Mouse (Mus musculus) C3H10T1/2 (cell line): ENCODE results near the gene Vat1. TPM values are rescaled to one million over a fixed set of nuclear protein-coding genes. Genes with fewer than 3 reads are reported as not detected.

ENCODE experiments used
- polyA plus RNA-seq, 2 experiments: library from polyadenylated mRNA; unstranded; fragments of >200 nt; fragmentation: generic; extraction: Trizol; gene quantifications; one replicate each; pipeline ENCODE4 v1.2.1; 2012; ENCODE audit warnings: missing spikeins in 2 of 2

The Vat1 gene
- 100 to 1,000 TPM; 270 to 433 TPM for polyA plus RNA-seq

GRCm38 (mm10) chr11:101465869-101466551 lies at the start of gene Vat1:
Gene Vat1, minus strand, starts transcription at chr11:101466230.

GRCm38 (mm10) chr11:101464211-101465100 lies 1.6 kb downstream of the Vat1 start, which contains the start of gene Rnd2:
Gene Rnd2, plus strand, starts transcription at chr11:101464999.

GRCm38 (mm10) chr11:101448274-101448746 lies 17.7 kb downstream of the Vat1 start, which contains the start of gene Ifi35:
Gene Ifi35, plus strand, starts transcription at chr11:101448407.

GRCm38 (mm10) chr11:101442127-101442693 lies 23.8 kb downstream of the Vat1 start, which contains the start of gene Rpl27:
Gene Rpl27, plus strand, starts transcription at chr11:101442298.

GRCm38 (mm10) chr11:101424925-101425813 lies 40.9 kb downstream of the Vat1 start, which contains the start of the genes Rundc1 and Ptges3l:
Gene Rundc1, plus strand, starts transcription at chr11:101425085.
Gene Ptges3l, minus strand, starts transcription at chr11:101425333.

GRCm38 (mm10) chr11:101424105-101424851 lies 41.8 kb downstream of the Vat1 start, which contains the start of gene Gm27029:
Gene Gm27029, minus strand, starts transcription at chr11:101424796.

GRCm38 (mm10) chr11:101417101-101417855 lies 48.8 kb downstream of the Vat1 start, which contains the start of gene Aarsd1:
Gene Aarsd1, minus strand, starts transcription at chr11:101417615.

Other genes with a start within 250 kb of the Vat1 start
- 10 to 100 TPM in 1 of 2 experiments, 1 to 10 TPM in 1; 2.5 to 59.5 TPM for gene Ezh1, start 239.8 kb downstream of the Vat1 start, polyA plus RNA-seq
- 10 to 100 TPM in 1 of 2 experiments, under 1 TPM in 1; 0.06 to 11.4 TPM for gene Ramp2, start 220.2 kb downstream of the Vat1 start, polyA plus RNA-seq
- 100 to 1,000 TPM; 160 to 255 TPM for gene Vps25, start 212.5 kb downstream of the Vat1 start, polyA plus RNA-seq
- gene Wnk4, start 205.7 kb downstream of the Vat1 start, polyA plus RNA-seq: 10 to 100 TPM in 1 of 2 experiments, under 1 TPM in 1; 0.75 to 15.8 TPM
- gene Cntd1, start 187.2 kb downstream of the Vat1 start, polyA plus RNA-seq: under 1 TPM in 1 of 2 experiments, not detected in 1; 0.31 TPM
- 100 to 1,000 TPM; 129 to 135 TPM for gene Coa3, start 187.1 kb downstream of the Vat1 start, polyA plus RNA-seq
- gene Becn1, start 163.9 kb downstream of the Vat1 start, polyA plus RNA-seq: 100 to 1,000 TPM in 1 of 2 experiments, 10 to 100 TPM in 1; 26.7 to 146 TPM
- gene Psme3, start 150.0 kb downstream of the Vat1 start, polyA plus RNA-seq: 10 to 100 TPM; 40.8 to 46.7 TPM
- 1 to 10 TPM in 1 of 2 experiments, under 1 TPM in 1; 0.28 to 2.7 TPM for gene Aoc2, start 141.2 kb downstream of the Vat1 start, polyA plus RNA-seq
- 10 to 100 TPM in 1 of 2 experiments, under 1 TPM in 1; 0.39 to 37.3 TPM for gene Aoc3, start 135.6 kb downstream of the Vat1 start, polyA plus RNA-seq
- not detected for gene G6pc, start 98.7 kb downstream of the Vat1 start, polyA plus RNA-seq
- gene Aarsd1, start 48.6 kb downstream of the Vat1 start, polyA plus RNA-seq: 100 to 1,000 TPM in 1 of 2 experiments, 10 to 100 TPM in 1; 55.6 to 118 TPM
- gene Gm27029, start 41.4 kb downstream of the Vat1 start, polyA plus RNA-seq: 10 to 100 TPM in 1 of 2 experiments, 1 to 10 TPM in 1; 6.0 to 10.4 TPM
- 10 to 100 TPM in 1 of 2 experiments, 1 to 10 TPM in 1; 7.1 to 24.8 TPM for gene Rundc1, start 41.1 kb downstream of the Vat1 start, polyA plus RNA-seq
- gene Ptges3l, start 40.9 kb downstream of the Vat1 start, polyA plus RNA-seq: 10 to 100 TPM in 1 of 2 experiments, 1 to 10 TPM in 1; 8.2 to 25.9 TPM
- gene Rpl27, start 23.9 kb downstream of the Vat1 start, polyA plus RNA-seq: 1,000 to 10,000 TPM; 3,424 to 4,212 TPM
- gene Ifi35, start 17.8 kb downstream of the Vat1 start, polyA plus RNA-seq: 10 to 100 TPM; 38.1 to 78.1 TPM
- 10 to 100 TPM; 41.4 to 62.3 TPM for gene Rnd2, start 1.2 kb downstream of the Vat1 start, polyA plus RNA-seq
- gene Brca1, start 85.7 kb upstream of the Vat1 start, polyA plus RNA-seq: 1 to 10 TPM in 1 of 2 experiments, under 1 TPM in 1; 0.53 to 2.7 TPM
- 10 to 100 TPM in 1 of 2 experiments, 1 to 10 TPM in 1; 3.3 to 49.8 TPM for gene Nbr1, start 85.9 kb upstream of the Vat1 start, polyA plus RNA-seq
- gene Tmem106a, start 116.0 kb upstream of the Vat1 start, polyA plus RNA-seq: 10 to 100 TPM in 1 of 2 experiments, 1 to 10 TPM in 1; 4.5 to 21.6 TPM
- gene Gm11634, start 133.0 kb upstream of the Vat1 start, polyA plus RNA-seq: not detected
- 10 to 100 TPM; 25.2 to 58.0 TPM for gene Rdm1, start 161.0 kb upstream of the Vat1 start, polyA plus RNA-seq
- 1 to 10 TPM; 1.4 to 1.5 TPM for gene Arl4d, start 199.3 kb upstream of the Vat1 start, polyA plus RNA-seq